Mouse (Mus musculus) urinary bladder, postnatal 36 days (tissue): Measurements from ENCODE around the gene Vegfd.

ENCODE experiments used
- DNase-seq, 2 experiments: peaks; one replicate each; pipeline ENCODE4 v3.0.0; 2022; ENCODE audit warnings: low spot score in 2 of 2, mixed read lengths in 1 of 2

The Vegfd gene

GRCm38 (mm10) chrX:164373081-164373480, at the start of gene Vegfd:
Gene Vegfd, plus strand, starts transcription at chrX:164373378.
- DNase-seq: peak in 1 of 2 experiments; percentile 66

GRCm38 (mm10) chrX:164323391-164323913, 49.7 kb upstream of the Vegfd start:
- DNase-seq: no peak

GRCm38 (mm10) chrX:164330351-164330750, 42.8 kb upstream of the Vegfd start:
- no peak for DNase-seq

- DNase-seq: no peak
Observed at GRCm38 (mm10) chrX:164330766-164331165, 42.4 kb upstream of the Vegfd start.

- no peak for DNase-seq
Observed at GRCm38 (mm10) chrX:164338591-164338990, 34.6 kb upstream of the Vegfd start.

- DNase-seq: no peak
Observed at GRCm38 (mm10) chrX:164345359-164345938, 27.7 kb upstream of the Vegfd start.

GRCm38 (mm10) chrX:164348937-164349336, 24.2 kb upstream of the Vegfd start:
- DNase-seq: no peak

GRCm38 (mm10) chrX:164365153-164365865, 7.9 kb upstream of the Vegfd start:
- no peak for DNase-seq

- DNase-seq: no peak
Observed at GRCm38 (mm10) chrX:164370576-164370975, 2.6 kb upstream of the Vegfd start.

- no peak for DNase-seq
Observed at GRCm38 (mm10) chrX:164374586-164374985, 1.4 kb downstream of the Vegfd start.

GRCm38 (mm10) chrX:164379721-164380120, 6.5 kb downstream of the Vegfd start:
- DNase-seq: no peak

- DNase-seq: peak; percentile 66 to 82
Observed at GRCm38 (mm10) chrX:164381618-164382408, 8.6 kb downstream of the Vegfd start.

- no peak for DNase-seq
Observed at GRCm38 (mm10) chrX:164394091-164394490, 20.9 kb downstream of the Vegfd start.

GRCm38 (mm10) chrX:164398456-164398855, 25.3 kb downstream of the Vegfd start:
- no peak for DNase-seq

GRCm38 (mm10) chrX:164405080-164405649, 32.0 kb downstream of the Vegfd start:
- DNase-seq: no peak

- no peak for DNase-seq
Observed at GRCm38 (mm10) chrX:164406133-164407022, 33.2 kb downstream of the Vegfd start.

- DNase-seq: no peak
Observed at GRCm38 (mm10) chrX:164408301-164408927, 35.2 kb downstream of the Vegfd start.

- DNase-seq: no peak
Observed at GRCm38 (mm10) chrX:164410562-164410961, 37.4 kb downstream of the Vegfd start.

GRCm38 (mm10) chrX:164416803-164417202, 43.6 kb downstream of the Vegfd start:
- no peak for DNase-seq

- DNase-seq: no peak
Observed at GRCm38 (mm10) chrX:164418008-164418407, 44.8 kb downstream of the Vegfd start.
